Mouse (Mus musculus): ENCODE measurements around the gene Plcl2. TPM values are rescaled to one million over a fixed set of nuclear protein-coding genes. Genes with fewer than 3 reads are reported as not detected.

The Plcl2 gene
- polyA plus RNA-seq, 1 experiment: 0.73 TPM

DNA sequence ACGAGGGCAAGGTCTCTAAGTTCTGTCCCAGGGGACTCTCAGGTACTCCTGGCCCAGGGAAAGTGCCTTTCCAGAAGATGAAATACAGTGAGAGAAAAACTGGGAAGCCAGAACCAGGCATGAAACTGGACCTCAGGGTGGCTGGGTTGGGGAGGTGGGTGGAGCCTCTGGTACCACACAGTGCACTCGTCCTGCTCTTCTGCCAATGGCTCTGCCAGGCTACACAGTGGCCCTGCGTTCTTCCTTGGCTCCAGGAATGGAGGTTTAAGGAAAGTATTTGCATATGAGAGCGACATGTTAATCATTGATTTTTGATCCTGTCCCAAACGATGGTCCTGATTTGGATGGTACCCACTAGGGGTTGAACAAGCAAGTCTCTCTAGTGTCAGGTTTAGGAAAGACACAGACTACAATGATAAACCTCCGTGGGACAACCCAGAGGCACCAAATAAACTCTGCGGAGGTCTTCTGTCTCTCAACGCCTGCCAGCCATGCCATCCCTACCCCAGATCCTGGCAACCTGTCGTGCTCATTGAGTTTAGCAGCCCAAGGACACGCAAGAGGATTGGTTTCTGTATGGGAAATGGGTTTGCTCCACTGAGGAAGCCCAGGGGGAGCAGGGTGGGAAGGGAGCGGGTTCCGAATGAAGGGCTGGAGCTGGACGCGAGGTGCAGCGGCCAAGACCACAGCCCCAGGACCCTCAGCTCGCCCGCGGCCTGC is 988 bp upstream of the Plcl2 start:
- no peaks in the 10 kb centered on the region for H3K36me3 ChIP-seq (ENCODE audit: control insufficient read depth, insufficient read depth, low read length)
- H3K4me1 ChIP-seq (ENCODE audit: control insufficient read depth, insufficient read depth, low read length): peaks cover 6% of the 10 kb centered on the region
- H3K27ac ChIP-seq (ENCODE audit: control insufficient read depth, insufficient read depth, low read depth, low read length): peak overlapping the region; percentile 10; the same call in 1 of the 2 replicates
- TF ChIP-seq CTCF (IDR thresholded peaks at IDR 0.05; ENCODE audit: control insufficient read depth, insufficient read depth, insufficient replicate concordance, low read depth, low read length) (no peak), POLR2A (IDR thresholded peaks at IDR 0.05; ENCODE audit: control insufficient read depth, low read depth, low read length) (no peak)
- no peaks in the 10 kb centered on the region for H3K27me3 ChIP-seq (ENCODE audit: control insufficient read depth, insufficient read depth, low read length)
- peak overlapping the region; percentile 91 for H3K4me3 ChIP-seq (ENCODE audit: control insufficient read depth, low read depth, low read length)

DNA sequence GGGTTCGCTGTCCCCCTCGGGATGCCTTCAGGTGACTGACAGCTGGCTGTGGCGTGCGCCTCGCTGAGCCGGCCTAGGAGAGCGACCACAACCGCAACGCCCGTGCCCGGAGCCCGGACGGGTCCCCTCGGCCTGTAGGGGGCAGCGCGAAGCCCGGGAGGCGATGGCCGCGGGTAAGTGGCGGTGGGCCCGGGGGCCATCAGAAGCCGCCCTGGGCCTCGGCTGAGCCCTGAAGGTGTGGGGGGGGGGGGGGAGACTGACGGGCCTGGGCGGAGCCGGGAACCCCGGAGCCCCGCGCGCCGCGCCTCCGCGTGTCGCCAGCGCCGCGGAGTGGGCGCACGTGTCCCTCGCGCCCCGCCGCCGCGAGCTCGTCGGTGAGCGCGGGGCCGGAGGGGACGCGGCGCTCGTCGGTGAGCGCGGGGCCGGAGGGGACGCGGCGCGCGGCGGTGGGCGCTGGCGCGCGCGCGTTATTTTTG is 390 bp upstream of the Plcl2 start:
- H3K27ac ChIP-seq (ENCODE audit: control insufficient read depth, insufficient read depth, low read depth, low read length): peak overlapping the region; percentile 56; the same call in 1 of the 2 replicates
- H3K27me3 ChIP-seq (ENCODE audit: control insufficient read depth, insufficient read depth, low read length): no peaks in the 10 kb centered on the region
- H3K36me3 ChIP-seq (ENCODE audit: control insufficient read depth, insufficient read depth, low read length): no peaks in the 10 kb centered on the region
- H3K4me1 ChIP-seq (ENCODE audit: control insufficient read depth, insufficient read depth, low read length): peaks cover 6% of the 10 kb centered on the region
- H3K4me3 ChIP-seq (ENCODE audit: control insufficient read depth, low read depth, low read length): peak overlapping the region; percentile 91
- TF ChIP-seq CTCF (IDR thresholded peaks at IDR 0.05; ENCODE audit: control insufficient read depth, insufficient read depth, insufficient replicate concordance, low read depth, low read length): no peak
- no peak for TF ChIP-seq POLR2A (IDR thresholded peaks at IDR 0.05; ENCODE audit: control insufficient read depth, low read depth, low read length)

GRCm38 (mm10) chr17:50510279-50510678 is 1.1 kb downstream of the Plcl2 start:
- Histone ChIP-seq H3K4me1 (ENCODE audit: control insufficient read depth, insufficient read depth, low read length) (peaks cover 6% of the 10 kb centered on the region), H3K4me3 (ENCODE audit: control insufficient read depth, low read depth, low read length) (no peak overlapping the region; the same call in 1 of the 2 replicates), H3K36me3 (ENCODE audit: control insufficient read depth, insufficient read depth, low read length) (no peaks in the 10 kb centered on the region), H3K27me3 (ENCODE audit: control insufficient read depth, insufficient read depth, low read length) (no peaks in the 10 kb centered on the region), H3K27ac (ENCODE audit: control insufficient read depth, insufficient read depth, low read depth, low read length) (no peak overlapping the region)
- TF ChIP-seq POLR2A (IDR thresholded peaks at IDR 0.05; ENCODE audit: control insufficient read depth, low read depth, low read length): no peak
- TF ChIP-seq CTCF (IDR thresholded peaks at IDR 0.05; ENCODE audit: control insufficient read depth, insufficient read depth, insufficient replicate concordance, low read depth, low read length): no peak

DNA sequence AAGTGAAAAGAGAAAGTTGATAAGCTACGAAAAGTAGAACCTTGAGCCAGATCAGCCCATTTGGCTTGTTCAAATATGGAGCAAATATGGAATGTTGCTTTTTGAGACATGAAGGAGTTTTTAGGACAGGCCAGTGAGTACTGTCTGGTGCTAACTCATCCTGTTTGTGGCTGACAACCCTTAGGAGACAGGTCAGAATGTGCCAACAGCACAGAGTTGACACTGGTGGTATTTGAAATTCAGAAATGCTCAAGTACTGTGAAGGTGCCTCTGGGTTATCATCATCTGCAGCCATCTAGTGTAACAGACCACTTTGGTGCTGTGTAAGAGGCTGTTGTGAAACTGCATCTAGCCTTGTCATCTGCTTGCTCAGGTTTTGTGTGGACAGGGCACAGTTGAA is 1.5 kb downstream of the Plcl2 start:
- Histone ChIP-seq H3K4me1 (ENCODE audit: control insufficient read depth, insufficient read depth, low read length) (peaks cover 6% of the 10 kb centered on the region), H3K27ac (ENCODE audit: control insufficient read depth, insufficient read depth, low read depth, low read length) (no peak overlapping the region), H3K36me3 (ENCODE audit: control insufficient read depth, insufficient read depth, low read length) (no peaks in the 10 kb centered on the region), H3K4me3 (ENCODE audit: control insufficient read depth, low read depth, low read length) (no peak overlapping the region), H3K27me3 (ENCODE audit: control insufficient read depth, insufficient read depth, low read length) (no peaks in the 10 kb centered on the region)
- TF ChIP-seq POLR2A (IDR thresholded peaks at IDR 0.05; ENCODE audit: control insufficient read depth, low read depth, low read length) (no peak), CTCF (IDR thresholded peaks at IDR 0.05; ENCODE audit: control insufficient read depth, insufficient read depth, insufficient replicate concordance, low read depth, low read length) (no peak)

- Histone ChIP-seq H3K27ac (ENCODE audit: control insufficient read depth, insufficient read depth, low read depth, low read length) (no peak overlapping the region), H3K4me1 (ENCODE audit: control insufficient read depth, insufficient read depth, low read length) (peaks cover 6% of the 10 kb centered on the region), H3K27me3 (ENCODE audit: control insufficient read depth, insufficient read depth, low read length) (no peaks in the 10 kb centered on the region), H3K36me3 (ENCODE audit: control insufficient read depth, insufficient read depth, low read length) (no peaks in the 10 kb centered on the region), H3K4me3 (ENCODE audit: control insufficient read depth, low read depth, low read length) (no peak overlapping the region)
- TF ChIP-seq POLR2A (IDR thresholded peaks at IDR 0.05; ENCODE audit: control insufficient read depth, low read depth, low read length): no peak
- TF ChIP-seq CTCF (IDR thresholded peaks at IDR 0.05; ENCODE audit: control insufficient read depth, insufficient read depth, insufficient replicate concordance, low read depth, low read length): no peak
These were observed 3.0 kb downstream of the Plcl2 start for GRCm38 (mm10) chr17:50512222-50512621.

DNA sequence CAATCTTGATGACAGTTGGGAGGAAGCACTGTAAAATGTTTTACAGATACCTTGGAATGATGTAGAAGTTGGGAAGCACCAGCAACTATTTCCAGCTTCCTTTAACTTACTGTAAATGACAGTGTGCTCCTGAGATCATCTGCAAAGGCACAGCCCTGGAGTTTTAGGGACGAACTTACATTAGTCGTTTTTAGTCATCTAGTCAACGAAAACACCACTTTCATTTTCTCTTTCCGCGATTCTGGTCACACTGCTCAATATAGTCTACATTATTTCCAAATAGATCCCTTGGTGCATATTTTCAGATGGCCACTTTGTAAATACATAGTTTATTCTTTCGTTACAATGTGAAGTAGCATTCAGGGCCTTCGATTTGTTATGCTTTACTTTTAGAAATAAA is 3.6 kb downstream of the Plcl2 start:
- Histone ChIP-seq H3K36me3 (ENCODE audit: control insufficient read depth, insufficient read depth, low read length) (no peaks in the 10 kb centered on the region), H3K4me3 (ENCODE audit: control insufficient read depth, low read depth, low read length) (no peak overlapping the region), H3K27me3 (ENCODE audit: control insufficient read depth, insufficient read depth, low read length) (no peaks in the 10 kb centered on the region), H3K4me1 (ENCODE audit: control insufficient read depth, insufficient read depth, low read length) (peaks cover 6% of the 10 kb centered on the region), H3K27ac (ENCODE audit: control insufficient read depth, insufficient read depth, low read depth, low read length) (no peak overlapping the region)
- TF ChIP-seq CTCF (IDR thresholded peaks at IDR 0.05; ENCODE audit: control insufficient read depth, insufficient read depth, insufficient replicate concordance, low read depth, low read length): no peak
- TF ChIP-seq POLR2A (IDR thresholded peaks at IDR 0.05; ENCODE audit: control insufficient read depth, low read depth, low read length): no peak

DNA sequence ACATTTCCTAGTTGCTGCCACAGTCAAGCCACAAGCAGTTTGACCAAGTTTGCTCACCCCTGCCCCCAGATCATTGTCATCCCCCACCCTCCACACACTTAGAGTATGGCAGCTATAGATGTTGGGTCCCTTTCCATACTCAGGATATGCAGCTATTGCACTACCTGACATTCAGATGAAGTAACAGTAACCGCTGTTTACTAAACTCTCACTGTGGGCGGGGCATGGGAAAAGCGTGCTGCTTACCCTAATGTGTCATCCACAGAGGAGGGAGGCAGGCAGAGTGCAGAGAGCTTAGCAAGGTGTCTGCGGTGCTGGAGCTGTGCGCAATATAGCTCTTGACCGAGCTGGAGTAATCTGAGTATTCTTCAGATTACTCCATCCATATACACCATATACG is 4.2 kb downstream of the Plcl2 start:
- Histone ChIP-seq H3K4me3 (ENCODE audit: control insufficient read depth, low read depth, low read length) (no peak overlapping the region), H3K4me1 (ENCODE audit: control insufficient read depth, insufficient read depth, low read length) (peaks cover 6% of the 10 kb centered on the region), H3K27me3 (ENCODE audit: control insufficient read depth, insufficient read depth, low read length) (no peaks in the 10 kb centered on the region), H3K36me3 (ENCODE audit: control insufficient read depth, insufficient read depth, low read length) (no peaks in the 10 kb centered on the region), H3K27ac (ENCODE audit: control insufficient read depth, insufficient read depth, low read depth, low read length) (no peak overlapping the region)
- TF ChIP-seq CTCF (IDR thresholded peaks at IDR 0.05; ENCODE audit: control insufficient read depth, insufficient read depth, insufficient replicate concordance, low read depth, low read length) (no peak), POLR2A (IDR thresholded peaks at IDR 0.05; ENCODE audit: control insufficient read depth, low read depth, low read length) (no peak)

Data from testis, adult 2 months (tissue).